Mouse (Mus musculus): Measurements from ENCODE around the gene Serpinb9b. TPM values are rescaled to one million over a fixed set of nuclear protein-coding genes. Genes with fewer than 3 reads are reported as not detected.
"Not testable (repeated sequence)": the region's sequence is repeated elsewhere in the genome, so short reads cannot be mapped to it uniquely, and the experiment has no call there.

Gene Serpinb9b
- polyA plus RNA-seq, 1 experiment from 2014 or later = 0.36 TPM

DNA sequence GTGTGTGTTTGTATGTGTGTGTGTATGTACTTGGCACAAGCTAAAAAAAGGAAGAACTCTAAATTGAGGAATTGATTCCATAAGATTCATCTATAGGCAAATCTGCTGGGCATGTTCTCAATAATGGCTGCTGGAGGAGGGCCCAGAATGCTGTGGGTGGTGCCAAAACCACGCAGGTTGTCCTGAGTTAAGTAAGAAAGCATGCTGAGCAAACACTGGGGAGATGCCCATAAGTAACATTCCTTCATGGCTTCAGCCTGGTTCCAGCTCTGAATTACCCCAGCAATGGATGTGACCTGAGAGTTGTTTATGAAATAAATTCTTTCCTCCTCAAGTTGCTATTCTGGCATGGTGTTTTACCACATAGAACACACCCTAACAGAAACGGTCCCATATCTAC lies 13.9 kb upstream of the Serpinb9b start:
- peaks cover 17% of the 10 kb centered on the region for H3K36me3 ChIP-seq (ENCODE audit: insufficient read depth)
- no peak overlapping the region for H3K27ac ChIP-seq (ENCODE audit: low read depth)
- WGBS = 36% methylated on average over 2 of the region's 2 CpGs
- no peak for TF ChIP-seq CTCF (IDR thresholded peaks at IDR 0.05; ENCODE audit: low read depth)
- no peak overlapping the region for H3K9ac ChIP-seq
- DNase-seq (no peak), ATAC-seq (ENCODE audit: insufficient read depth) (no peak)
- no peak overlapping the region for H3K4me3 ChIP-seq (ENCODE audit: low read depth, low read length)
- no peaks in the 10 kb centered on the region for H3K4me1 ChIP-seq (ENCODE audit: insufficient read depth)
- no peaks in the 10 kb centered on the region for H3K9me3 ChIP-seq (ENCODE audit: low read depth, low read length)
- H3K27me3 ChIP-seq (ENCODE audit: insufficient read depth, low read length) = no peaks in the 10 kb centered on the region
- no peak overlapping the region for H3K4me2 ChIP-seq

DNA sequence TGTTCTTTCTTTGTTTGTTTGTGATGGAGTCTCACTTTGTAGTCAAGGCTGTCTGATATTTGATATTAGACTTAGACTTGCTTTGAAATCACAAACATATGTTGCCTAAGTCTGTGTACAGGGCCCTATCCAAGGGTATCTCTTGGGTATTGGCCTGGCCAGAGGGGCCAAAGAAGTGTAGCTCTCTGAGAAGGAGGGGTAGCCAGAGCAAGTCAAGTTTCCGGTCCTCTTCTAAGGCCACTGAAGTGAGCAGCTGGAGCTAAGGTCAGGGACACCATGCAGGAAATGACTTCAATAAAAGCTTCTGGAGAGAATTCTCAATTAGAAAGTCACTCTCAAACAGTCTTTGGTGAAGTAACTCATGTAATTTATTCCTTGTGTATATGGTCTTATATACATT lies 4.8 kb upstream of the Serpinb9b start:
- DNase-seq = no peak
- H3K4me1 ChIP-seq (ENCODE audit: insufficient read depth) = no peaks in the 10 kb centered on the region
- no peak overlapping the region for H3K4me3 ChIP-seq (ENCODE audit: low read depth, low read length)
- H3K27ac ChIP-seq (ENCODE audit: low read depth) = no peak overlapping the region
- ATAC-seq (ENCODE audit: insufficient read depth) = no peak
- H3K36me3 ChIP-seq (ENCODE audit: insufficient read depth) = no peaks in the 10 kb centered on the region
- H3K9ac ChIP-seq = no peak overlapping the region
- H3K4me2 ChIP-seq = no peak overlapping the region
- H3K27me3 ChIP-seq (ENCODE audit: insufficient read depth, low read length) = no peaks in the 10 kb centered on the region
- TF ChIP-seq CTCF (IDR thresholded peaks at IDR 0.05; ENCODE audit: low read depth) = no peak
- H3K9me3 ChIP-seq (ENCODE audit: low read depth, low read length) = peaks cover 4% of the 10 kb centered on the region; the same call in 1 of the 2 replicates
- WGBS = 84% methylated on average over 1 of the region's 1 CpGs

GRCm38 (mm10) chr13:33026427-33027057 lies 674 bp upstream of the Serpinb9b start:
- no peaks in the 10 kb centered on the region for H3K36me3 ChIP-seq (ENCODE audit: insufficient read depth)
- no peaks in the 10 kb centered on the region for H3K4me1 ChIP-seq (ENCODE audit: insufficient read depth)
- ATAC-seq (ENCODE audit: insufficient read depth) = no peak
- no peaks in the 10 kb centered on the region for H3K9me3 ChIP-seq (ENCODE audit: low read depth, low read length)
- 42% methylated on average over 1 of the region's 1 CpGs for WGBS
- DNase-seq = no peak
- no peak for TF ChIP-seq CTCF (IDR thresholded peaks at IDR 0.05; ENCODE audit: low read depth)
- H3K27ac ChIP-seq (ENCODE audit: low read depth) = no peak overlapping the region
- H3K4me2 ChIP-seq = no peak overlapping the region
- H3K4me3 ChIP-seq (ENCODE audit: low read depth, low read length) = no peak overlapping the region
- H3K9ac ChIP-seq = no peak overlapping the region
- no peaks in the 10 kb centered on the region for H3K27me3 ChIP-seq (ENCODE audit: insufficient read depth, low read length)

GRCm38 (mm10) chr13:33028146-33028545 lies 930 bp downstream of the Serpinb9b start:
- no peak overlapping the region for H3K4me2 ChIP-seq
- H3K27ac ChIP-seq (ENCODE audit: low read depth) = no peak overlapping the region
- ATAC-seq (ENCODE audit: insufficient read depth) (no peak), DNase-seq (no peak)
- no peaks in the 10 kb centered on the region for H3K4me1 ChIP-seq (ENCODE audit: insufficient read depth)
- H3K9me3 ChIP-seq (ENCODE audit: low read depth, low read length) = no peaks in the 10 kb centered on the region
- TF ChIP-seq CTCF (IDR thresholded peaks at IDR 0.05; ENCODE audit: low read depth) = no peak
- no peak overlapping the region for H3K4me3 ChIP-seq (ENCODE audit: low read depth, low read length)
- H3K36me3 ChIP-seq (ENCODE audit: insufficient read depth) = no peaks in the 10 kb centered on the region
- H3K27me3 ChIP-seq (ENCODE audit: insufficient read depth, low read length) = no peaks in the 10 kb centered on the region
- WGBS = 14% methylated on average over 2 of the region's 2 CpGs
- H3K9ac ChIP-seq = no peak overlapping the region

DNA sequence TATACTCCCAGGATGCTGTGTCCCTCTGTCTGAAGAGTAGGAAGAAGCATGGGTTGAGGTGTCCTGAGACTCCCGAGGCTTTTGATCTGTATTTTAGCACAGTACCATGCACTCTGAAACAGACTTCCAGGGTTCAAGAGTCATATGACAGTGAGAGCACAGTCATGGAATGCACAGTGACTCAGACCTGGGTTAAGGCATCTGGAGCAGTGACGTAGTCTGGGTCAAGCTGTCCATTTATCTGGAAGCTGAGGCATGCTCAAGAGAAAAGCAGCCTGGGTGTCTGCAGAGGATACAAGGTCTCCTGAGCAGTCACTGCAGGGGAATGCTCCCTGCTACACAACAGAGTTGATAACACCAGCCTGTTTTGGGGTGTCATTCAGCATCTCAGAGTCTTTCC lies 1.3 kb downstream of the Serpinb9b start:
- ATAC-seq (ENCODE audit: insufficient read depth) (no peak), DNase-seq (no peak)
- no peak overlapping the region for H3K27ac ChIP-seq (ENCODE audit: low read depth)
- no peaks in the 10 kb centered on the region for H3K36me3 ChIP-seq (ENCODE audit: insufficient read depth)
- no peak for TF ChIP-seq CTCF (IDR thresholded peaks at IDR 0.05; ENCODE audit: low read depth)
- no peaks in the 10 kb centered on the region for H3K9me3 ChIP-seq (ENCODE audit: low read depth, low read length)
- no peak overlapping the region for H3K4me2 ChIP-seq
- H3K27me3 ChIP-seq (ENCODE audit: insufficient read depth, low read length) = no peaks in the 10 kb centered on the region
- H3K4me1 ChIP-seq (ENCODE audit: insufficient read depth) = no peaks in the 10 kb centered on the region
- H3K9ac ChIP-seq = no peak overlapping the region
- 54% methylated on average over 2 of the region's 2 CpGs for WGBS
- H3K4me3 ChIP-seq (ENCODE audit: low read depth, low read length) = no peak overlapping the region

GRCm38 (mm10) chr13:33029478-33029877 lies 2.3 kb downstream of the Serpinb9b start:
- H3K27ac ChIP-seq (ENCODE audit: low read depth); ATAC-seq (ENCODE audit: insufficient read depth): not testable (repeated sequence)

GRCm38 (mm10) chr13:33030281-33030680 lies 3.1 kb downstream of the Serpinb9b start:
- no peak overlapping the region for H3K4me3 ChIP-seq (ENCODE audit: low read depth, low read length)
- TF ChIP-seq CTCF (IDR thresholded peaks at IDR 0.05; ENCODE audit: low read depth) = no peak
- no peaks in the 10 kb centered on the region for H3K27me3 ChIP-seq (ENCODE audit: insufficient read depth, low read length)
- 91% methylated on average over 3 of the region's 3 CpGs for WGBS
- no peak overlapping the region for H3K9ac ChIP-seq
- H3K9me3 ChIP-seq (ENCODE audit: low read depth, low read length) = no peaks in the 10 kb centered on the region
- no peak overlapping the region for H3K27ac ChIP-seq (ENCODE audit: low read depth)
- DNase-seq = no peak
- H3K4me2 ChIP-seq = no peak overlapping the region
- H3K36me3 ChIP-seq (ENCODE audit: insufficient read depth) = no peaks in the 10 kb centered on the region
- no peaks in the 10 kb centered on the region for H3K4me1 ChIP-seq (ENCODE audit: insufficient read depth)
- no peak for ATAC-seq (ENCODE audit: insufficient read depth)

More at GRCm38 (mm10) chr13:33029478-33029877, 2.3 kb downstream of the Serpinb9b start:
- not testable (repeated sequence) for H3K4me2 ChIP-seq; H3K9ac ChIP-seq; H3K27me3 ChIP-seq (ENCODE audit: insufficient read depth, low read length); H3K9me3 ChIP-seq (ENCODE audit: low read depth, low read length); H3K36me3 ChIP-seq (ENCODE audit: insufficient read depth); H3K4me1 ChIP-seq (ENCODE audit: insufficient read depth); H3K4me3 ChIP-seq (ENCODE audit: low read depth, low read length); DNase-seq
- 86% methylated on average over 2 of the region's 2 CpGs for WGBS
